8 mouse cellular contexts compared by ENCODE assay signal in the genomic region with DNA sequence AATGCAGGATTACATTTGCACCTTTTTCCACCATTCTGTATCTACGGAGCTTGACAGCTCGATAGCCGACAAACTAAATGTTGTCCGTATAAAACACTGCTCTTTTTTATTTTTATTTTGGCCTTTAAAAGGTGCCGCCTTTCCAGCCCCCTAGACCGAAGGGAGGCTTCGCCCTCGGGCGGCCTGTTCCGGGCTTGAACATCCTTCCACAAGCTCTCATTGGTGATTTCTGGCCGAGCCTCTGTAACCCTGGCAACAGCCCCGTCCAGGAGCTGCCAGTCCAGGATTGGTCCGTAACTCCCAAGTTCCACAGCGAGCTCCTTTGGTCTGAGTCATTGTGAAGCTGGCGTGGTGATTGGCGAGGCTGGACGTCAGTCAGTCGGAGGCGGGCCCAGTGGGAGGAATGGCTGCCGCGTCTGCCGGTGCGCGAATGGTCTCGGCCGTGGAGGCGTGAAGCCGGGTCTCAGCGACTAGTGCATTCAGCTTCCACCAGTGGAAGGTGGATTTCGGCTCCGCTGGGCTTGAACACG. TPM values are rescaled to one million over a fixed set of nuclear protein-coding genes. Genes with fewer than 3 reads are reported as not detected.
A peak's percentile ranks its signal among the peaks of the same experiment; 100 is the strongest.
DNase-seq lines count a peak whose midpoint lies in the region; ATAC-seq and TF ChIP-seq lines count a peak whose summit lies in the region.

A gene (plus strand): TSS at position 51 of the 530 bp plus-strand sequence.

- H3K27me3 ChIP-seq in ES-Bruce4 (ENCODE audit: control insufficient read depth, insufficient read depth, low read length, poor library complexity, severe bottlenecking) = no peaks in the 10 kb centered on the region
- H3K27me3 ChIP-seq in forebrain, embryonic 13.5 days = no peaks in the 10 kb centered on the region
- H3K27me3 ChIP-seq in liver, postnatal 0 days (ENCODE audit: insufficient read depth, low read length) = no peaks in the 10 kb centered on the region
- H3K27me3 ChIP-seq in neural tube, embryonic 14.5 days (ENCODE audit: control insufficient read depth, insufficient read depth, low read length) = no peaks in the 10 kb centered on the region

- TF ChIP-seq POLR2A in ES-Bruce4 (IDR thresholded peaks at IDR 0.05; ENCODE audit: insufficient read depth, low read length) = peak; percentile 94

- 1% methylated on average over 32 of the region's 32 CpGs for WGBS in forebrain, embryonic 13.5 days
- WGBS in large intestine, adult 2 months = 1% methylated on average over 32 of the region's 32 CpGs
- WGBS in liver, postnatal 0 days (ENCODE audit: insufficient replicate concordance) = 1% methylated on average over 32 of the region's 32 CpGs
- WGBS in neural tube, embryonic 14.5 days = under 1% methylated on average over 32 of the region's 32 CpGs

- peak; percentile 99 for ATAC-seq in cerebellum, adult (ENCODE audit: insufficient number of reproducible peaks, low FRiP score, low TSS enrichment)
- peak; percentile 99 for ATAC-seq in forebrain, embryonic 13.5 days
- ATAC-seq in liver, postnatal 0 days = peak; percentile 100
- ATAC-seq in neural tube, embryonic 14.5 days (ENCODE audit: low read depth) = peak; percentile 99

- peak; percentile 100 for DNase-seq in heart, postnatal 10 days
- peak; percentile 96 for DNase-seq in large intestine, adult 2 months (ENCODE audit: low read depth, low spot score)
- peak; percentile 99 for DNase-seq in liver, postnatal 0 days
- peak; percentile 100 for DNase-seq in testis, postnatal 10 days (ENCODE audit: low spot score)

- H3K27ac ChIP-seq in ES-Bruce4 (ENCODE audit: insufficient read depth, low read length) = peak within 1 kb of the TSS; percentile 76
- H3K27ac ChIP-seq in forebrain, embryonic 13.5 days = peak within 1 kb of the TSS; percentile 84
- H3K27ac ChIP-seq in liver, postnatal 0 days (ENCODE audit: low read depth) = peak within 1 kb of the TSS; percentile 84
- peak within 1 kb of the TSS; percentile 92 for H3K27ac ChIP-seq in neural tube, embryonic 14.5 days (ENCODE audit: low read depth, low read length)

- H3K4me2 ChIP-seq in forebrain, embryonic 13.5 days = peak within 1 kb of the TSS; percentile 65
- peak within 1 kb of the TSS; percentile 91 for H3K4me2 ChIP-seq in liver, postnatal 0 days (ENCODE audit: low read depth, low read length)
- peak within 1 kb of the TSS; percentile 48 for H3K4me2 ChIP-seq in neural tube, embryonic 14.5 days (ENCODE audit: low read depth, low read length)

- no peaks in the 10 kb centered on the region for H3K9me3 ChIP-seq in ES-Bruce4 (replicated peaks; ENCODE audit: control insufficient read depth, insufficient read depth, low read length, poor library complexity, severe bottlenecking)
- no peaks in the 10 kb centered on the region for H3K9me3 ChIP-seq in forebrain, embryonic 13.5 days (replicated peaks)
- H3K9me3 ChIP-seq in liver, postnatal 0 days (ENCODE audit: low read length) = no peaks in the 10 kb centered on the region
- H3K9me3 ChIP-seq in neural tube, embryonic 14.5 days (ENCODE audit: control insufficient read depth, low read length) = no peaks in the 10 kb centered on the region

- H3K9ac ChIP-seq in ES-Bruce4 (ENCODE audit: low read depth, poor library complexity, severe bottlenecking) = peak within 1 kb of the TSS; percentile 69
- peak within 1 kb of the TSS; percentile 76 for H3K9ac ChIP-seq in forebrain, embryonic 13.5 days
- H3K9ac ChIP-seq in liver, postnatal 0 days (replicated peaks) = peak within 1 kb of the TSS; percentile 74
- H3K9ac ChIP-seq in neural tube, embryonic 14.5 days (replicated peaks; ENCODE audit: low read depth, low read length) = peak within 1 kb of the TSS; percentile 66

- peak within 1 kb of the TSS; percentile 86 for H3K4me3 ChIP-seq in ES-Bruce4 (ENCODE audit: low read depth, low read length)
- H3K4me3 ChIP-seq in forebrain, embryonic 13.5 days = peak within 1 kb of the TSS; percentile 63
- peak within 1 kb of the TSS; percentile 75 for H3K4me3 ChIP-seq in liver, postnatal 0 days (ENCODE audit: low read depth, low read length)
- peak within 1 kb of the TSS; percentile 57 for H3K4me3 ChIP-seq in neural tube, embryonic 14.5 days (ENCODE audit: low read depth, low read length)

- intact Hi-C loops in heart, postnatal 10 days (cut with DNase I) = loop anchor here (5.0 kb wide), 1 partner anchor 210 kb away; a partner anchor contains a TSS

- peaks cover 8% of the 10 kb centered on the region for H3K4me1 ChIP-seq in ES-Bruce4 (ENCODE audit: control insufficient read depth, insufficient read depth, low read length)
- peaks cover 20% of the 10 kb centered on the region for H3K4me1 ChIP-seq in forebrain, embryonic 13.5 days
- peaks cover 13% of the 10 kb centered on the region for H3K4me1 ChIP-seq in liver, postnatal 0 days (ENCODE audit: insufficient read depth)
- H3K4me1 ChIP-seq in neural tube, embryonic 14.5 days (ENCODE audit: control insufficient read depth, insufficient read depth, low read length) = peaks cover 4% of the 10 kb centered on the region; the same call in 1 of the 2 replicates

- peaks cover 42% of the 10 kb centered on the region for H3K36me3 ChIP-seq in ES-Bruce4 (ENCODE audit: control insufficient read depth, insufficient read depth, low read length, poor library complexity, severe bottlenecking)
- H3K36me3 ChIP-seq in forebrain, embryonic 13.5 days (ENCODE audit: poor library complexity, severe bottlenecking) = peaks cover 54% of the 10 kb centered on the region
- H3K36me3 ChIP-seq in liver, postnatal 0 days (replicated peaks; ENCODE audit: insufficient read depth, low read length) = peaks cover 27% of the 10 kb centered on the region; the same call in 1 of the 2 replicates
- H3K36me3 ChIP-seq in neural tube, embryonic 14.5 days (ENCODE audit: control insufficient read depth, insufficient read depth, low read length) = peaks cover 30% of the 10 kb centered on the region

- no peak for TF ChIP-seq CTCF in ES-Bruce4 (IDR thresholded peaks at IDR 0.05; ENCODE audit: low read depth, low read length)
- TF ChIP-seq CTCF in liver, postnatal 0 days (IDR thresholded peaks at IDR 0.05; ENCODE audit: low read depth) = 0 out of 2 replicates have a peak, but pooled peaks have one; percentile 6

- TF ChIP-seq EP300 in ES-Bruce4 (IDR thresholded peaks at IDR 0.05; ENCODE audit: insufficient read depth, low read depth, low read length) = no peak
- TF ChIP-seq EP300 in liver, postnatal 0 days (IDR thresholded peaks at IDR 0.05; ENCODE audit: low read depth) = no peak

RNA-seq across cellular contexts. Expression of the gene that starts here (rescaled TPM):
- 39.5 and 50.0 TPM in 2 replicates for polyA plus RNA-seq in ES-Bruce4 (2011; ENCODE audit: insufficient read depth, insufficient read length, low read depth, missing spikeins)
- 22.1 and 23.2 TPM in 2 replicates for polyA plus RNA-seq in forebrain, embryonic 13.5 days (2015; fragmentation: Nextera tagmentation; extraction: Ambion mirVana)
- total RNA-seq in heart, postnatal 10 days (2021) = 1 to 10 TPM; 5.2 to 5.3 TPM
- polyA plus RNA-seq in large intestine, adult 2 months (2012; rRNA removed) = 8.1 and 8.3 TPM in 2 replicates
- 3.1 TPM in 2 replicates for polyA plus RNA-seq in liver, postnatal 0 days (2015; fragmentation: Nextera tagmentation; extraction: Ambion mirVana)
- 28.1 and 29.3 TPM in 2 replicates for polyA plus RNA-seq in neural tube, embryonic 14.5 days (2014; fragmentation: Nextera tagmentation; extraction: Ambion mirVana)

Comparison
In these comparisons a context has a peak if more than half of its experiments do, and no peak if none do; other contexts are left out.
1. Peak in every context shown above with its lines: DNase-seq, ATAC-seq, H3K4me3 ChIP-seq and H3K27ac ChIP-seq.